Mouse (Mus musculus): Measurements from ENCODE around the gene Dpm2. TPM values are rescaled to one million over a fixed set of nuclear protein-coding genes. Genes with fewer than 3 reads are reported as not detected.

Gene Dpm2
- polyA plus RNA-seq (2021; fragmentation: Nextera tagmentation): 150 and 152 TPM in 2 replicates
- long read RNA-seq, experiment 1, transcript Dpm2-202 (3 exons, 655 nt): minor isoform, 17 of 81 reads
- long read RNA-seq, experiment 1, transcript Dpm2-201 (4 exons, 869 nt): major isoform, 57 of 81 reads
- long read RNA-seq, experiment 1, partial matches to known transcripts: 3 of 81 reads
- long read RNA-seq, experiment 1, other reads (novel, unspliced or antisense): 4 of 81 reads
- long read RNA-seq, experiment 2, transcript Dpm2-202 (3 exons, 655 nt): minor isoform, 19 of 104 reads
- long read RNA-seq, experiment 2, transcript Dpm2-204 (2 exons, 851 nt): minor isoform, 9 of 104 reads
- long read RNA-seq, experiment 2, transcript Dpm2-201 (4 exons, 869 nt): major isoform, 31 of 104 reads
- long read RNA-seq, experiment 2, partial matches to known transcripts: 18 of 104 reads
- long read RNA-seq, experiment 2, other reads (novel, unspliced or antisense): 27 of 104 reads

DNA sequence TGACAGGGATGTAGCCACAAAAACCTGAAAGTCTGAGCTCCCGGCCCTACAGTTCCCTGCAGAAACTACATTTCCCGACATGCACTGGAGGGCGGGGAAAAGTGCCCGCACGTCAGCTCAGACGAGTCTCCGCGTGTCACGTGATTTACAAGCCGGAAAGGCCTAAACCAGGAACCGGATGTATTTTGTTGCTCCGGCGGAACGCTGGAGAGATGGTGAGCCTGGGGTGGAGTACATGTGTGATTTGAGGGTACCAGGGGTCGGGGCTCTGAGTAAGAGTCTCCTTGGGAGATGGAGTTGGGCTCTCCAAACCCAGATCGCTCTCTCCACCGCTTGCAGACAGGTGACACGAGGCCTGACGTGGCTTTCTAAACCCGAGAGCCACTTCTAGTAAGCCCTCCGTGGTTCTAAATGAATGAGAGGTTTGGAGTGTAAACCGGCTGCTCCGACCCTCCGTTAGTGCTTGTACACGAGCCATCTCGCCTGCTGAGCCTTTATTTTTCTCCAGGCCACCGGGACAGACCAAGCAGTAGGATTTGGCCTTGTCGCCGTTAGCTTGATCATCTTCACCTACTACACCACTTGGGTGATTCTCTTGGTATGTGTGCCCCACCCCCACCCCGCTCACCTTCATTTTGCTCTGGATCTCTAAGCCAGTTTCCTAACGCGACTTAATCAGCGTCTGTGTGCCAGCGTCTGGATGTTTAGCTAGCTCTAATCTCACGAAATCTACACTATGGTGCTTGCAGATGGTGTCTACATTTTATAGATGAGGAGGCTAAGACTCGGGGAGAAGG lies at the start of gene Dpm2:
Gene Dpm2, plus strand, starts transcription at position 161 of the 797 bp plus-strand sequence.

DNA sequence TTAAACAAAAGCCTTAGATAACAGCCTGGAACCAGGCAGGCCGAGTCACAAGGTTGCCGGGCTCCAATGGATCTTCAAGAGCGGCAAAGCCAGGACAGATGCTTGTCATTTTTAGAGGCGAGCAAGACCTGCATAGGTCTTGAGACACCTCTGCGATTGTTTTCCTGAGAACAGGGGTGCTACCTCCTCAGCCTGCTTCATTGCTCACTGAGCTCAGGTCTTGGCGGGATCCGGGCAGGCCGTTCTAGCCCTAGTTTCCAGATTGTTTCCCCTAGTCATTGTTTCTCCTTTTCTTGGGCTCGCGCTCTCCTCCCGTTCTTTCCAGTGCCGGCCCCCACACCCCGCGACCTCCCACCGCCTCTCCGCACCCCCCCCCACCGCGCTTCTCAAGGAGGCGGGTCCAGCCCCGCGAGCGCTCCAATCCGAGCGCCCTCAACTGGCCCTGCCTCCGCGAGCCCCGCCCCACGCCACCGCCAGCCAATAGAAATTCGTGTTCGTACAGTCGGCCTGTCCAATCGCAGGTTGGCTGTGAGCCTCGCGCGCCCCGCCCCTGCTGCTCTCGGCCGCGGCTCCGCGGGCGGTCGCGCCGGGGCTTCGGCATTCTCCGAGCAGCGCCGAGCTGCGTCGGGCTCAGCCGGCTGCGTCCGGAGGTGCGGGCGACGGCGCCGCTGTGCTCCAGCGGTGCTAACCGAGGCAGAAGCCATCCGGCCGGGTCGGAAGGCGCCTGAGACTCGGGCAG lies 35.8 kb upstream of the Dpm2 start, which contains the start of gene Fam102a:
Gene Fam102a, plus strand, starts transcription at position 600 of the 739 bp plus-strand sequence.

DNA sequence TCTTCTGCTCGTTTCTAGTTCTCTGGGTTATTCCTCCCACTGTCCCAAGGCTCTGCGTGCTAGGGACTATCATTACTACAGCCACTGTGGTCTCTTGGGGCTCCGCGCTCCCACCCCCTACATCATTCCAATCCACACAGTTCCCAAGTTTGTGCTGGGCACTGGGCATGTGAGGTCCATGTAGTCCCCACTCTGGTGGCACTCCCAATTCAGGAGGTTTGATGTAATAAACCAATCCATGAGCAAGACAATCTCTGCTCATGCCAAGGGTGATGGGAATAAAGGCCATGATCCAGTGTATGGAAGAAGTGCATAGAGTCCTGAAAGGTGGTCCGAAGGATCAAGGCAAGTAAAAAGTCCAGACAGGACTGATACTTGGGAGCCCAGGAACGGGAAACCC lies 3.8 kb downstream of the Dpm2 start, which contains the start of gene Pip5kl1:
Gene Pip5kl1, plus strand, starts transcription at position 301 of the 400 bp plus-strand sequence.

GRCm38 (mm10) chr2:32575586-32576160 lies 5.0 kb downstream of the Dpm2 start, which contains the start of gene 9430097D07Rik:
TSS of gene 9430097D07Rik (minus strand) at chr2:32575684.

GRCm38 (mm10) chr2:32586871-32587351 lies 16.3 kb downstream of the Dpm2 start, which contains the start of gene St6galnac4:
TSS of gene St6galnac4 (plus strand) at chr2:32587095.

DNA sequence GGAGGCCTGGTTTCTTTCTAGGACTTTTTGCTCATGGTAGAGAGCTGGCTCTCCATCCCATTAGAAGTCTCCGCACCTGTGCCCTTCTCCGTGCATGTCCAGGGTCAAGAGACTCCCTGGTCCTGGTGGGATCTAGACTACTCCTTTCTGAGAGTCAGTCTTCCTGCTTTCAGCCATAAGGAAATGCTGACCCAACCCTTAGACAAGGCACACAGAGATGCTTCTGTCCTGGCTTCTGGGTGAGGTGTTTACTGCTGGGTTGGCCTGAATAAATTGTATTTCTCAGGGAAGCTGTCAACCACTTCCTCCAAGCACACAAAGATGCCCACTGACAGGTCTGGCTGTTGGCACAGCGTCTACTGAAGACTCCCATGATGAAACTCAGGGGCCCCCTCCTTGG lies 28.8 kb downstream of the Dpm2 start, which contains the start of gene St6galnac6:
Gene St6galnac6, plus strand, starts transcription at position 301 of the 400 bp plus-strand sequence.

DNA sequence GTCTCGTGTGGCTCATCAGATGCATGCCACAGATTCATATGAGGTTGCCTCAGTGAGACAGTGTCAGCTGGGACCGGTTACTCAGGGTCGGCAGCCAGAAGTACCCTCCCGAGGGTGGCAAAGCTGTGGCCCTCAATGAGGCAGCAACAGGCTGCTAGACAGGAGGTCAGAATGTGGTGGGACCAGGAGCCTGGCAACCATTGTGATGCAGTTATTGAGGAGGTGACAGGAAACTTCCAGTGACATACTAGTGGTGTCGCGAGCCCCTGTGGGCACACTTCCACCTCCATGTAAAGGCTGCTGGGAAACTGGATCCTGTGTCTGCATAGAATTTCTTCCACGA lies 50.8 kb downstream of the Dpm2 start, which contains the start of gene Ak1:
Gene Ak1, plus strand, starts transcription at position 242 of the 343 bp plus-strand sequence.

Other genes starting within 250 kb of the Dpm2 start
- 19.9 and 28.4 TPM in 2 replicates for gene Ciz1, start 218.5 kb upstream of the Dpm2 start, polyA plus RNA-seq (2021; fragmentation: Nextera tagmentation)
- gene Dnm1, start 217.5 kb upstream of the Dpm2 start, polyA plus RNA-seq (2021; fragmentation: Nextera tagmentation): 198 and 300 TPM in 2 replicates
- 559 and 640 TPM in 2 replicates for gene 1110008P14Rik, start 188.9 kb upstream of the Dpm2 start, polyA plus RNA-seq (2021; fragmentation: Nextera tagmentation)
- 0.21 and 0.65 TPM in 2 replicates for gene Lcn2, start 182.6 kb upstream of the Dpm2 start, polyA plus RNA-seq (2021; fragmentation: Nextera tagmentation)
- gene Ptges2, start 175.0 kb upstream of the Dpm2 start, polyA plus RNA-seq (2021; fragmentation: Nextera tagmentation): 24.8 and 25.1 TPM in 2 replicates
- 2.0 and 3.3 TPM in 2 replicates for gene Naif1, start 120.4 kb upstream of the Dpm2 start, polyA plus RNA-seq (2021; fragmentation: Nextera tagmentation)
- 27.1 and 32.0 TPM in 2 replicates for gene Slc25a25, start 119.4 kb upstream of the Dpm2 start, polyA plus RNA-seq (2021; fragmentation: Nextera tagmentation)
- gene Fam102a, start 35.5 kb upstream of the Dpm2 start, polyA plus RNA-seq (2021; fragmentation: Nextera tagmentation): 24.3 and 34.4 TPM in 2 replicates
- gene Pip5kl1, start 3.9 kb downstream of the Dpm2 start, polyA plus RNA-seq (2021; fragmentation: Nextera tagmentation): 0.95 and 1.2 TPM in 2 replicates
- gene 9430097D07Rik, start 4.8 kb downstream of the Dpm2 start, polyA plus RNA-seq (2021; fragmentation: Nextera tagmentation): 0.25 and 0.26 TPM in 2 replicates
- gene St6galnac4, start 16.2 kb downstream of the Dpm2 start, polyA plus RNA-seq (2021; fragmentation: Nextera tagmentation): 36.2 and 41.8 TPM in 2 replicates
- gene St6galnac6, start 28.9 kb downstream of the Dpm2 start, polyA plus RNA-seq (2021; fragmentation: Nextera tagmentation): 10.3 and 11.1 TPM in 2 replicates
- gene Ak1, start 50.9 kb downstream of the Dpm2 start, polyA plus RNA-seq (2021; fragmentation: Nextera tagmentation): 96.4 and 102 TPM in 2 replicates
- gene Eng, start 75.7 kb downstream of the Dpm2 start, polyA plus RNA-seq (2021; fragmentation: Nextera tagmentation): 14.0 and 18.7 TPM in 2 replicates
- gene Fpgs, start 133.3 kb downstream of the Dpm2 start, polyA plus RNA-seq (2021; fragmentation: Nextera tagmentation): 6.2 and 6.9 TPM in 2 replicates
- gene Cdk9, start 142.2 kb downstream of the Dpm2 start, polyA plus RNA-seq (2021; fragmentation: Nextera tagmentation): 12.5 and 15.1 TPM in 2 replicates
- gene Sh2d3c, start 150.2 kb downstream of the Dpm2 start, polyA plus RNA-seq (2021; fragmentation: Nextera tagmentation): 21.5 and 27.3 TPM in 2 replicates
- 0.41 and 0.60 TPM in 2 replicates for gene 6330409D20Rik, start 170.2 kb downstream of the Dpm2 start, polyA plus RNA-seq (2021; fragmentation: Nextera tagmentation)
- gene Tor2a, start 186.4 kb downstream of the Dpm2 start, polyA plus RNA-seq (2021; fragmentation: Nextera tagmentation): 49.3 and 49.8 TPM in 2 replicates
- 0.33 and 0.49 TPM in 2 replicates for gene Ttc16, start 204.8 kb downstream of the Dpm2 start, polyA plus RNA-seq (2021; fragmentation: Nextera tagmentation)
- gene Ptrh1, start 204.9 kb downstream of the Dpm2 start, polyA plus RNA-seq (2021; fragmentation: Nextera tagmentation): 7.0 and 7.9 TPM in 2 replicates
- 0.60 and 1.1 TPM in 2 replicates for gene Cfap157, start 213.6 kb downstream of the Dpm2 start, polyA plus RNA-seq (2021; fragmentation: Nextera tagmentation)